Mouse (Mus musculus): ENCODE results near the gene Nrcam.

- TF ChIP-seq EP300 (IDR thresholded peaks at IDR 0.05; ENCODE audit: low read depth) (no peak), CTCF (IDR thresholded peaks at IDR 0.05; ENCODE audit: low read depth) (no peak)
Measured at GRCm38 (mm10) chr12:44403731-44404424, 75.2 kb downstream of the Nrcam start.
